Mouse (Mus musculus): ENCODE results near the gene Kcnn1. TPM values are rescaled to one million over a fixed set of nuclear protein-coding genes. Genes with fewer than 3 reads are reported as not detected.

The Kcnn1 gene
- total and polyA plus RNA-seq, 3 experiments = 0.03 to 0.22 TPM; not detected in 1

- H3K36me3 ChIP-seq (replicated peaks) = peaks cover 25% of the 10 kb centered on the region
- DNase-seq (ENCODE audit: low spot score) = no peak
- H3K9me3 ChIP-seq (replicated peaks) = no peaks in the 10 kb centered on the region
- peaks cover 45% of the 10 kb centered on the region for H3K27me3 ChIP-seq (ENCODE audit: insufficient read depth, low read length)
- ATAC-seq (ENCODE audit: extremely low read depth, insufficient number of reproducible peaks, low FRiP score, poor library complexity, severe bottlenecking) = no peak
- peaks cover 52% of the 10 kb centered on the region for H3K4me1 ChIP-seq (ENCODE audit: insufficient read depth, low read depth, low read length)
- peak overlapping the region; percentile 75; the same call in 1 of the 2 replicates for H3K4me3 ChIP-seq (ENCODE audit: low read depth, low read length)
- no peak for TF ChIP-seq GATA1 (IDR thresholded peaks at IDR 0.05; ENCODE audit: borderline replicate concordance, low read length)
- TF ChIP-seq GATA2 (IDR thresholded peaks at IDR 0.05; ENCODE audit: borderline replicate concordance, low read depth, low read length) = no peak
- TF ChIP-seq POLR2AphosphoS5 (IDR thresholded peaks at IDR 0.05; ENCODE audit: insufficient replicate concordance, low read depth, low read length) = no peak
- TF ChIP-seq TAL1 (conservative IDR thresholded peaks at IDR 0.05; ENCODE audit: low read depth, low read length) = no peak
- no peak for TF ChIP-seq CTCF (IDR thresholded peaks at IDR 0.05; ENCODE audit: low read depth, low read length)
These were observed 1.1 kb upstream of the Kcnn1 start for GRCm38 (mm10) chr8:70863956-70864711.

- TF ChIP-seq GATA1 (IDR thresholded peaks at IDR 0.05; ENCODE audit: borderline replicate concordance, low read length) (no peak), POLR2AphosphoS5 (IDR thresholded peaks at IDR 0.05; ENCODE audit: insufficient replicate concordance, low read depth, low read length) (no peak), CTCF (IDR thresholded peaks at IDR 0.05; ENCODE audit: low read depth, low read length) (no peak), GATA2 (IDR thresholded peaks at IDR 0.05; ENCODE audit: borderline replicate concordance, low read depth, low read length) (no peak), TAL1 (conservative IDR thresholded peaks at IDR 0.05; ENCODE audit: low read depth, low read length) (no peak)
- DNase-seq (ENCODE audit: low spot score) = no peak
- H3K27me3 ChIP-seq (ENCODE audit: insufficient read depth, low read length) = peaks cover 64% of the 10 kb centered on the region
- no peaks in the 10 kb centered on the region for H3K9me3 ChIP-seq (replicated peaks)
- H3K4me3 ChIP-seq (ENCODE audit: low read depth, low read length) = no peak overlapping the region
- no peaks in the 10 kb centered on the region for H3K36me3 ChIP-seq (replicated peaks)
- H3K4me1 ChIP-seq (ENCODE audit: insufficient read depth, low read depth, low read length) = peaks cover 41% of the 10 kb centered on the region
- ATAC-seq (ENCODE audit: extremely low read depth, insufficient number of reproducible peaks, low FRiP score, poor library complexity, severe bottlenecking) = no peak
These were observed 5.5 kb downstream of the Kcnn1 start for GRCm38 (mm10) chr8:70857516-70857915.

GRCm38 (mm10) chr8:70856541-70857197, 6.4 kb downstream of the Kcnn1 start:
- no peaks in the 10 kb centered on the region for H3K36me3 ChIP-seq (replicated peaks)
- peak overlapping the region; percentile 52; the same call in 1 of the 2 replicates for H3K4me3 ChIP-seq (ENCODE audit: low read depth, low read length)
- no peaks in the 10 kb centered on the region for H3K9me3 ChIP-seq (replicated peaks)
- no peak for ATAC-seq (ENCODE audit: extremely low read depth, insufficient number of reproducible peaks, low FRiP score, poor library complexity, severe bottlenecking)
- peaks cover 41% of the 10 kb centered on the region for H3K4me1 ChIP-seq (ENCODE audit: insufficient read depth, low read depth, low read length)
- DNase-seq (ENCODE audit: low spot score) = no peak
- TF ChIP-seq POLR2AphosphoS5 (IDR thresholded peaks at IDR 0.05; ENCODE audit: insufficient replicate concordance, low read depth, low read length) (no peak), GATA1 (IDR thresholded peaks at IDR 0.05; ENCODE audit: borderline replicate concordance, low read length) (no peak), GATA2 (IDR thresholded peaks at IDR 0.05; ENCODE audit: borderline replicate concordance, low read depth, low read length) (no peak), TAL1 (conservative IDR thresholded peaks at IDR 0.05; ENCODE audit: low read depth, low read length) (no peak), CTCF (IDR thresholded peaks at IDR 0.05; ENCODE audit: low read depth, low read length) (no peak)
- peaks cover 63% of the 10 kb centered on the region for H3K27me3 ChIP-seq (ENCODE audit: insufficient read depth, low read length)

- ATAC-seq (ENCODE audit: extremely low read depth, insufficient number of reproducible peaks, low FRiP score, poor library complexity, severe bottlenecking) = no peak
- no peak for DNase-seq (ENCODE audit: low spot score)
- H3K27me3 ChIP-seq (ENCODE audit: insufficient read depth, low read length) = peaks cover 64% of the 10 kb centered on the region
These were observed 7.0 kb downstream of the Kcnn1 start for GRCm38 (mm10) chr8:70856028-70856427.

GRCm38 (mm10) chr8:70853863-70854262, 9.2 kb downstream of the Kcnn1 start:
- DNase-seq (ENCODE audit: low spot score) (peak; percentile 55), ATAC-seq (ENCODE audit: extremely low read depth, insufficient number of reproducible peaks, low FRiP score, poor library complexity, severe bottlenecking) (peak; percentile 15; the same call in 1 of the 2 replicates)
- H3K36me3 ChIP-seq (replicated peaks) = no peaks in the 10 kb centered on the region
- H3K27me3 ChIP-seq (ENCODE audit: insufficient read depth, low read length) = peaks cover 78% of the 10 kb centered on the region
- H3K4me3 ChIP-seq (ENCODE audit: low read depth, low read length) = no peak overlapping the region; the same call in 1 of the 2 replicates
- no peaks in the 10 kb centered on the region for H3K9me3 ChIP-seq (replicated peaks)
- peaks cover 48% of the 10 kb centered on the region for H3K4me1 ChIP-seq (ENCODE audit: insufficient read depth, low read depth, low read length)
- TF ChIP-seq GATA2 (IDR thresholded peaks at IDR 0.05; ENCODE audit: borderline replicate concordance, low read depth, low read length) = no peak
- TF ChIP-seq GATA1 (IDR thresholded peaks at IDR 0.05; ENCODE audit: borderline replicate concordance, low read length) = no peak
- TF ChIP-seq POLR2AphosphoS5 (IDR thresholded peaks at IDR 0.05; ENCODE audit: insufficient replicate concordance, low read depth, low read length) = no peak
- TF ChIP-seq TAL1 (conservative IDR thresholded peaks at IDR 0.05; ENCODE audit: low read depth, low read length) = no peak
- TF ChIP-seq CTCF (IDR thresholded peaks at IDR 0.05; ENCODE audit: low read depth, low read length) = no peak

More at GRCm38 (mm10) chr8:70856028-70856427, 7.0 kb downstream of the Kcnn1 start:
- TF ChIP-seq CTCF (IDR thresholded peaks at IDR 0.05; ENCODE audit: low read depth, low read length) (no peak), POLR2AphosphoS5 (IDR thresholded peaks at IDR 0.05; ENCODE audit: insufficient replicate concordance, low read depth, low read length) (no peak), GATA1 (IDR thresholded peaks at IDR 0.05; ENCODE audit: borderline replicate concordance, low read length) (no peak), TAL1 (conservative IDR thresholded peaks at IDR 0.05; ENCODE audit: low read depth, low read length) (no peak), GATA2 (IDR thresholded peaks at IDR 0.05; ENCODE audit: borderline replicate concordance, low read depth, low read length) (no peak)
- H3K4me1 ChIP-seq (ENCODE audit: insufficient read depth, low read depth, low read length) = peaks cover 47% of the 10 kb centered on the region
- no peak overlapping the region for H3K4me3 ChIP-seq (ENCODE audit: low read depth, low read length)
- H3K9me3 ChIP-seq (replicated peaks) = no peaks in the 10 kb centered on the region
- no peaks in the 10 kb centered on the region for H3K36me3 ChIP-seq (replicated peaks)
